Mouse (Mus musculus): ENCODE measurements around the gene Tmem117.

DNA sequence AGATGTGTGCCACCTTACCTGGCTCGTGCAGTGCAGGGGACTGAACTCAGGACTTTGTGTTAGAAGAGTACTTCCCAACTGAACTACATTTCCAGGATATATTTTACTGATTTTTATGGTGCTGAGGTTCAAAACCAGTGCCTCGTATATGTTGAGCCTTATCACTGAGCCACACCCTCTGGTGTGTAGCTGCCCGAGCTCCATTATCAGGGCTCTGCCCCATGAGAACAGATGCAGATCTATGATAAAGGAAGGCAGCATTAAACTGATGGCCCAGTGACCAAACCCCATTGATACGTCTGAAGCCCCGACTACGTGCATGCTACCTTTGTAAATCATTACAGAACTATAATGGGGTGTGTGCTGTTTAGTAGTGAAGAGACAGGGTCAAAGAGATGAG is 35.6 kb downstream of the Tmem117 start:
- TF ChIP-seq POLR2A (IDR thresholded peaks at IDR 0.05; ENCODE audit: borderline replicate concordance, insufficient read depth, low read length) (no peak), CTCF (IDR thresholded peaks at IDR 0.05; ENCODE audit: borderline replicate concordance, insufficient read depth, low read depth, low read length) (no peak)

Measured in cerebellum, adult 2 months (tissue).